Mouse (Mus musculus): ENCODE results near the gene Zdhhc9. TPM values are rescaled to one million over a fixed set of nuclear protein-coding genes. Genes with fewer than 3 reads are reported as not detected.

Zdhhc9 gene
- polyA plus RNA-seq, 1 experiment from 2014 or later = 8.6 TPM

- 89% methylated on average over 8 of the region's 8 CpGs for WGBS
- Histone ChIP-seq H3K4me1 (replicated peaks; ENCODE audit: control insufficient read depth, insufficient read depth, low read length) (no peaks in the 10 kb centered on the region), H3K4me3 (ENCODE audit: low read depth, low read length) (no peak overlapping the region), H3K36me3 (ENCODE audit: control insufficient read depth, insufficient read depth, low read length) (no peaks in the 10 kb centered on the region), H3K27me3 (replicated peaks; ENCODE audit: control insufficient read depth, insufficient read depth, low read length) (no peaks in the 10 kb centered on the region), H3K27ac (ENCODE audit: low read depth) (no peak overlapping the region), H3K9me3 (ENCODE audit: control insufficient read depth, low read length) (no peaks in the 10 kb centered on the region), H3K9ac (ENCODE audit: low read length) (no peak overlapping the region), H3K4me2 (ENCODE audit: low read length) (no peak overlapping the region)
- DNase-seq (ENCODE audit: low spot score) (no peak), ATAC-seq (replicated peaks; ENCODE audit: low FRiP score, low TSS enrichment, low read depth) (no peak)
These were observed 51.3 kb downstream of the Zdhhc9 start for GRCm38 (mm10) chrX:48157396-48157795.

- 92% methylated on average over 6 of the region's 6 CpGs for WGBS
- DNase-seq (ENCODE audit: low spot score) = no peak
- ATAC-seq (replicated peaks; ENCODE audit: low FRiP score, low TSS enrichment, low read depth) = no peak
- no peak overlapping the region for H3K27ac ChIP-seq (ENCODE audit: low read depth)
- H3K4me1 ChIP-seq (replicated peaks; ENCODE audit: control insufficient read depth, insufficient read depth, low read length) = no peaks in the 10 kb centered on the region
- H3K9ac ChIP-seq (ENCODE audit: low read length) = no peak overlapping the region
- H3K36me3 ChIP-seq (ENCODE audit: control insufficient read depth, insufficient read depth, low read length) = no peaks in the 10 kb centered on the region
- H3K4me2 ChIP-seq (ENCODE audit: low read length) = no peak overlapping the region
- H3K27me3 ChIP-seq (replicated peaks; ENCODE audit: control insufficient read depth, insufficient read depth, low read length) = no peaks in the 10 kb centered on the region
- no peaks in the 10 kb centered on the region for H3K9me3 ChIP-seq (ENCODE audit: control insufficient read depth, low read length)
- H3K4me3 ChIP-seq (ENCODE audit: low read depth, low read length) = no peak overlapping the region
These were observed 53.2 kb downstream of the Zdhhc9 start for GRCm38 (mm10) chrX:48155489-48155888.

GRCm38 (mm10) chrX:48153949-48154348 lies 54.7 kb downstream of the Zdhhc9 start:
- Histone ChIP-seq H3K36me3 (ENCODE audit: control insufficient read depth, insufficient read depth, low read length) (no peaks in the 10 kb centered on the region), H3K9ac (ENCODE audit: low read length) (no peak overlapping the region), H3K27ac (ENCODE audit: low read depth) (no peak overlapping the region), H3K4me1 (replicated peaks; ENCODE audit: control insufficient read depth, insufficient read depth, low read length) (no peaks in the 10 kb centered on the region), H3K4me3 (ENCODE audit: low read depth, low read length) (no peak overlapping the region), H3K9me3 (ENCODE audit: control insufficient read depth, low read length) (no peaks in the 10 kb centered on the region), H3K27me3 (replicated peaks; ENCODE audit: control insufficient read depth, insufficient read depth, low read length) (no peaks in the 10 kb centered on the region), H3K4me2 (ENCODE audit: low read length) (no peak overlapping the region)
- ATAC-seq (replicated peaks; ENCODE audit: low FRiP score, low TSS enrichment, low read depth) (no peak), DNase-seq (ENCODE audit: low spot score) (no peak)
- 72% methylated on average over 2 of the region's 2 CpGs for WGBS

- DNase-seq (ENCODE audit: low spot score) (no peak), ATAC-seq (replicated peaks; ENCODE audit: low FRiP score, low TSS enrichment, low read depth) (no peak)
- no peaks in the 10 kb centered on the region for H3K27me3 ChIP-seq (replicated peaks; ENCODE audit: control insufficient read depth, insufficient read depth, low read length)
- no peaks in the 10 kb centered on the region for H3K36me3 ChIP-seq (ENCODE audit: control insufficient read depth, insufficient read depth, low read length)
- no peaks in the 10 kb centered on the region for H3K9me3 ChIP-seq (ENCODE audit: control insufficient read depth, low read length)
- H3K4me2 ChIP-seq (ENCODE audit: low read length) = no peak overlapping the region
- 87% methylated on average over 2 of the region's 2 CpGs for WGBS
- H3K27ac ChIP-seq (ENCODE audit: low read depth) = no peak overlapping the region
- H3K4me3 ChIP-seq (ENCODE audit: low read depth, low read length) = no peak overlapping the region
- H3K9ac ChIP-seq (ENCODE audit: low read length) = no peak overlapping the region
- H3K4me1 ChIP-seq (replicated peaks; ENCODE audit: control insufficient read depth, insufficient read depth, low read length) = no peaks in the 10 kb centered on the region
These were observed 55.3 kb downstream of the Zdhhc9 start for GRCm38 (mm10) chrX:48153414-48153813.

GRCm38 (mm10) chrX:48152106-48152505 lies 56.6 kb downstream of the Zdhhc9 start:
- no peak overlapping the region for H3K4me2 ChIP-seq (ENCODE audit: low read length)
- no peak for ATAC-seq (replicated peaks; ENCODE audit: low FRiP score, low TSS enrichment, low read depth)
- 78% methylated on average over 7 of the region's 7 CpGs for WGBS

GRCm38 (mm10) chrX:48147741-48148186 lies 60.9 kb downstream of the Zdhhc9 start:
- H3K4me1 ChIP-seq (replicated peaks; ENCODE audit: control insufficient read depth, insufficient read depth, low read length) = no peaks in the 10 kb centered on the region
- no peaks in the 10 kb centered on the region for H3K9me3 ChIP-seq (ENCODE audit: control insufficient read depth, low read length)
- WGBS = 85% methylated on average over 7 of the region's 7 CpGs
- H3K27ac ChIP-seq (ENCODE audit: low read depth) = no peak overlapping the region
- no peak for DNase-seq (ENCODE audit: low spot score)
- H3K27me3 ChIP-seq (replicated peaks; ENCODE audit: control insufficient read depth, insufficient read depth, low read length) = no peaks in the 10 kb centered on the region
- no peak for ATAC-seq (replicated peaks; ENCODE audit: low FRiP score, low TSS enrichment, low read depth)
- no peak overlapping the region for H3K4me3 ChIP-seq (ENCODE audit: low read depth, low read length)
- no peak overlapping the region for H3K9ac ChIP-seq (ENCODE audit: low read length)
- no peak overlapping the region for H3K4me2 ChIP-seq (ENCODE audit: low read length)
- H3K36me3 ChIP-seq (ENCODE audit: control insufficient read depth, insufficient read depth, low read length) = no peaks in the 10 kb centered on the region

More at GRCm38 (mm10) chrX:48152106-48152505, 56.6 kb downstream of the Zdhhc9 start:
- H3K36me3 ChIP-seq (ENCODE audit: control insufficient read depth, insufficient read depth, low read length) = no peaks in the 10 kb centered on the region
- H3K27me3 ChIP-seq (replicated peaks; ENCODE audit: control insufficient read depth, insufficient read depth, low read length) = no peaks in the 10 kb centered on the region
- no peak overlapping the region for H3K9ac ChIP-seq (ENCODE audit: low read length)
- no peaks in the 10 kb centered on the region for H3K9me3 ChIP-seq (ENCODE audit: control insufficient read depth, low read length)
- H3K27ac ChIP-seq (ENCODE audit: low read depth) = no peak overlapping the region
- no peak for DNase-seq (ENCODE audit: low spot score)
- H3K4me1 ChIP-seq (replicated peaks; ENCODE audit: control insufficient read depth, insufficient read depth, low read length) = no peaks in the 10 kb centered on the region
- no peak overlapping the region for H3K4me3 ChIP-seq (ENCODE audit: low read depth, low read length)

GRCm38 (mm10) chrX:48147226-48147625 lies 61.5 kb downstream of the Zdhhc9 start:
- no peaks in the 10 kb centered on the region for H3K9me3 ChIP-seq (ENCODE audit: control insufficient read depth, low read length)
- H3K9ac ChIP-seq (ENCODE audit: low read length) = no peak overlapping the region
- H3K4me2 ChIP-seq (ENCODE audit: low read length) = no peak overlapping the region
- no peaks in the 10 kb centered on the region for H3K27me3 ChIP-seq (replicated peaks; ENCODE audit: control insufficient read depth, insufficient read depth, low read length)
- 70% methylated on average over 2 of the region's 2 CpGs for WGBS
- no peak for DNase-seq (ENCODE audit: low spot score)
- no peak overlapping the region for H3K27ac ChIP-seq (ENCODE audit: low read depth)
- no peak overlapping the region for H3K4me3 ChIP-seq (ENCODE audit: low read depth, low read length)
- H3K36me3 ChIP-seq (ENCODE audit: control insufficient read depth, insufficient read depth, low read length) = no peaks in the 10 kb centered on the region
- H3K4me1 ChIP-seq (replicated peaks; ENCODE audit: control insufficient read depth, insufficient read depth, low read length) = no peaks in the 10 kb centered on the region
- ATAC-seq (replicated peaks; ENCODE audit: low FRiP score, low TSS enrichment, low read depth) = no peak

GRCm38 (mm10) chrX:48146262-48146661 lies 62.4 kb downstream of the Zdhhc9 start, which contains the start of gene Sash3:
TSS of gene Sash3 (plus strand) at chrX:48146436.
- DNase-seq (ENCODE audit: low spot score) (no peak), ATAC-seq (replicated peaks; ENCODE audit: low FRiP score, low TSS enrichment, low read depth) (no peak)
- no peak within 1 kb of the TSS for H3K27ac ChIP-seq (ENCODE audit: low read depth)
- no peaks in the 10 kb centered on the region for H3K36me3 ChIP-seq (ENCODE audit: control insufficient read depth, insufficient read depth, low read length)
- no peaks in the 10 kb centered on the region for H3K9me3 ChIP-seq (ENCODE audit: control insufficient read depth, low read length)
- no peak within 1 kb of the TSS for H3K9ac ChIP-seq (ENCODE audit: low read length)
- WGBS = 81% methylated on average over 4 of the region's 4 CpGs
- no peak within 1 kb of the TSS for H3K4me2 ChIP-seq (ENCODE audit: low read length)
- H3K4me3 ChIP-seq (ENCODE audit: low read depth, low read length) = no peak within 1 kb of the TSS
- no peaks in the 10 kb centered on the region for H3K27me3 ChIP-seq (replicated peaks; ENCODE audit: control insufficient read depth, insufficient read depth, low read length)
- no peaks in the 10 kb centered on the region for H3K4me1 ChIP-seq (replicated peaks; ENCODE audit: control insufficient read depth, insufficient read depth, low read length)

Data from intestine, embryonic 14.5 days (tissue).